Mouse (Mus musculus) bone marrow macrophage, adult 2 months (primary cell): ENCODE measurements around the gene Rab11fip5. TPM values are rescaled to one million over a fixed set of nuclear protein-coding genes. Genes with fewer than 3 reads are reported as not detected.

ENCODE experiments used
- H3K27ac ChIP-seq: 2 replicates; pipeline ENCODE4 v1.5.1; 2012; ENCODE audit warnings: low read depth, low read length; ENCODE audit not compliant: insufficient read depth
- H3K4me1 ChIP-seq: 2 replicates; pipeline ENCODE4 v1.6.1; 2012; ENCODE audit warnings: low read length; ENCODE audit not compliant: control insufficient read depth, insufficient read depth
- H3K4me3 ChIP-seq: 2 replicates; pipeline ENCODE4 v1.5.1; 2012; ENCODE audit warnings: mild to moderate bottlenecking, low read length, moderate library complexity; ENCODE audit not compliant: insufficient read depth
- CTCF ChIP-seq: IDR thresholded peaks from 2 replicates; pipeline ENCODE4 v1.5.1; 2012; ENCODE audit warnings: low read depth, mild to moderate bottlenecking, low read length, moderate library complexity
- POLR2A ChIP-seq: IDR thresholded peaks from 2 replicates; pipeline ENCODE4 v1.6.1; 2012; ENCODE audit warnings: mild to moderate bottlenecking, low read depth, low read length, borderline replicate concordance
- polyA plus RNA-seq: library from polyadenylated mRNA; stranded (reverse); fragments of >200 nt; gene quantifications from 2 replicates; pipeline ENCODE4 v1.2.4, GENCODE M21; 2012; ENCODE audit not compliant: missing spikeins, insufficient read depth, insufficient read length

The Rab11fip5 gene
- polyA plus RNA-seq, 1 experiment = 160 TPM

GRCm38 (mm10) chr6:85395360-85395759 lies 20.9 kb upstream of the Rab11fip5 start:
- Histone ChIP-seq H3K4me1 (no peaks in the 10 kb centered on the region), H3K4me3 (no peak overlapping the region), H3K27ac (no peak overlapping the region)
- TF ChIP-seq CTCF (no peak), POLR2A (no peak)

DNA sequence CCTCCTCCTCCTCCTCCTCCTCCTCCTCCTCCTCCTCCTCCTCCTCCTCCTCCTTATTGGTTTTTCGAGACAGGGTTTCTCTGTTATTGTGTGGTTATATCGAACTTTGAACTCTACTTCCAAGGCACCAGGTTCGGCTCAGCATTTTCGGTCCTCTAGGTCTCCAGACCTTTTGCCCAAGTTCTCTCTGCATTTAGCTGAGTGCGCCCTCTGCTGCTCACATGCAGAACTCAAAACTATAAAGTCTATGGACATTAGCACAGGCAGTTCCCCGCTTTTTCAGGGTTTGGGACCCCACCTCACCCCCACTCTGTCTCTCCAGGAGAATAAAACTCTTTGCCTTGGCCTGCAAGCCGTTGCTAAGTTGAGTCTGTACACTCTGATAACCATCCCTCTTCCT lies 17.4 kb upstream of the Rab11fip5 start:
- Histone ChIP-seq H3K27ac (no peak overlapping the region), H3K4me3 (no peak overlapping the region), H3K4me1 (no peaks in the 10 kb centered on the region)
- TF ChIP-seq CTCF (peak; percentile 47; the same call in 1 of the 2 replicates), POLR2A (no peak)

- no peaks in the 10 kb centered on the region for H3K4me1 ChIP-seq
- no peak overlapping the region for H3K4me3 ChIP-seq
- no peak overlapping the region for H3K27ac ChIP-seq
- TF ChIP-seq CTCF = no peak
- no peak for TF ChIP-seq POLR2A
Measured at GRCm38 (mm10) chr6:85388608-85389007, 14.2 kb upstream of the Rab11fip5 start.

- Histone ChIP-seq H3K27ac (peak overlapping the region; percentile 3; the same call in 1 of the 2 replicates), H3K4me1 (peaks cover 34% of the 10 kb centered on the region), H3K4me3 (no peak overlapping the region)
- no peak for TF ChIP-seq CTCF
- no peak for TF ChIP-seq POLR2A
Measured at GRCm38 (mm10) chr6:85382791-85383190, 8.4 kb upstream of the Rab11fip5 start.

- Histone ChIP-seq H3K4me3 (no peak overlapping the region), H3K4me1 (peaks cover 42% of the 10 kb centered on the region), H3K27ac (no peak overlapping the region)
- TF ChIP-seq CTCF = no peak
- no peak for TF ChIP-seq POLR2A
Measured at GRCm38 (mm10) chr6:85381648-85382020, 7.2 kb upstream of the Rab11fip5 start.

- Histone ChIP-seq H3K4me1 (peaks cover 43% of the 10 kb centered on the region), H3K27ac (0 out of 2 replicates have a peak overlapping the region, but pooled peaks have one; percentile 27), H3K4me3 (peak overlapping the region; percentile 4; the same call in 1 of the 2 replicates)
- no peak for TF ChIP-seq POLR2A
- no peak for TF ChIP-seq CTCF
Measured at GRCm38 (mm10) chr6:85380901-85381647, 6.6 kb upstream of the Rab11fip5 start.

GRCm38 (mm10) chr6:85380201-85380900 lies 5.9 kb upstream of the Rab11fip5 start:
- peak overlapping the region; percentile 59 for H3K27ac ChIP-seq
- H3K4me1 ChIP-seq = peaks cover 47% of the 10 kb centered on the region
- TF ChIP-seq CTCF (peak; percentile 66; the same call in 1 of the 2 replicates), POLR2A (no peak)
- H3K4me3 ChIP-seq = peak overlapping the region; percentile 4; the same call in 1 of the 2 replicates

DNA sequence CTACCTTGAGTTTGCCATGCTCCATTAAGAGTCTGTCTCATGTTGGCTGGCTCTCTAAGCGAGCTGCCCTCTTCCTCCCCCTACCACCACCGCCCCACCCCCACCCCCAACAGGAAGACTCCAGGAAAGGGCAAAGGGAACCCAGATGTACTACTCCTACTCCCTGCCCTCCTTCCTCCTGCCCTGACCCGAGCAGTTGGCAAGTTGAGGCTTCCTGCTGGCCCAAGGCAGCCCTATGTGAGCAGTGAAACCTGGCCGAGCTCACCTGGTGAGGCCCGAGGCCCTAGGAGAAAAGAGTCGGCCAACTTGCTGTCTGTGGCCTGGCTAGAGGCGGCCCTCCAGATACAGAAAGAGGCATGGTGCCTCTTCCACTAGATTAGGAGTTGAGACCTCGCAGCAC lies 4.2 kb upstream of the Rab11fip5 start:
- Histone ChIP-seq H3K4me3 (no peak overlapping the region), H3K27ac (no peak overlapping the region), H3K4me1 (peaks cover 49% of the 10 kb centered on the region)
- TF ChIP-seq CTCF = no peak
- no peak for TF ChIP-seq POLR2A

GRCm38 (mm10) chr6:85377876-85378275 lies 3.4 kb upstream of the Rab11fip5 start:
- no peak overlapping the region for H3K27ac ChIP-seq

DNA sequence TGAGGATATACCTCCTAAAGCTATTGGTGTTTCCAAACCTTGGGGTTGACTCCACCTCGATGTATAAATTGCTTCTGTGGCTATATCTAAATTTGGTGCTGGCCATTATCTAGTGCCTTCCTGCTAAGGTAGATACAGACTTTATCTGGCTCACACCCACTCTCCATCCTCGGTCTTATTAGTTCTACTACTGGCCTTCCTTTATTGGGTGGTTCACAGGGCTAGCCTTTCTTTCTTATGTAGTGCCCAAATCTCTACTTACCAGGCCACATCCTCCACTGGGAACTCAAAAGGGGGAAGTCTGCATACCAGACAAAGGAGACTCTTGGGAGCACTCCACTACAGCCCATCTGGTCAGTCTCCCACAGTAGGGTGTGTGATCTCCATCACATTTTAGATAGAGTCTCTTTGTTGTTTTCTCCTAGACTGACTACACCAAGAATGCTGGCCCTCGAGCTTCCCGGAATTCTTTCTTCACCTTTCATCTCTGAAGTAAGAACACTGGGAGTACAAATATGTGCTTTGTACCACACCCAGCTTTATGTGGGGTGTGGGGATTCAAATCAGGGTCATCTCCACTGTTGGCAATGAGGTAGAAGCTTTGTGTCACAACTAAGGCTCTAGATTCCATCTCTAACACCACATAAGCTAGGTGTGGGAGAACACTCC lies 2.8 kb upstream of the Rab11fip5 start:
- Histone ChIP-seq H3K4me1 (peaks cover 41% of the 10 kb centered on the region), H3K27ac (no peak overlapping the region), H3K4me3 (no peak overlapping the region)
- TF ChIP-seq CTCF (no peak), POLR2A (no peak)

More at GRCm38 (mm10) chr6:85377876-85378275, 3.4 kb upstream of the Rab11fip5 start:
- TF ChIP-seq CTCF (no peak), POLR2A (no peak)
- Histone ChIP-seq H3K4me1 (peaks cover 47% of the 10 kb centered on the region), H3K4me3 (no peak overlapping the region)

- Histone ChIP-seq H3K27ac (peak overlapping the region; percentile 59), H3K4me3 (peak overlapping the region; percentile 84), H3K4me1 (peaks cover 48% of the 10 kb centered on the region)
- no peak for TF ChIP-seq POLR2A
- no peak for TF ChIP-seq CTCF
Measured at GRCm38 (mm10) chr6:85374734-85375114, 290 bp upstream of the Rab11fip5 start.
